Mouse (Mus musculus): ENCODE data around the gene Izumo4.

Gene Izumo4

GRCm38 (mm10) chr10:80727369-80728127, 25.6 kb downstream of the Izumo4 start:
- no peak for DNase-seq

GRCm38 (mm10) chr10:80732611-80733101, 30.7 kb downstream of the Izumo4 start:
- no peak for DNase-seq

GRCm38 (mm10) chr10:80736731-80737130, 34.7 kb downstream of the Izumo4 start:
- no peak for DNase-seq

GRCm38 (mm10) chr10:80738657-80739056, 36.7 kb downstream of the Izumo4 start:
- no peak for DNase-seq

- DNase-seq = no peak
These were observed 39.2 kb downstream of the Izumo4 start for GRCm38 (mm10) chr10:80741146-80741545.

GRCm38 (mm10) chr10:80741634-80742179, 39.7 kb downstream of the Izumo4 start:
- no peak for DNase-seq

GRCm38 (mm10) chr10:80742180-80742978, 40.4 kb downstream of the Izumo4 start, which contains the start of gene Ap3d1:
Gene Ap3d1, minus strand, starts transcription at chr10:80742264.
- DNase-seq = peak; percentile 96 to 97

- peak in 1 of 2 experiments; percentile 38 for DNase-seq
These were observed 42.3 kb downstream of the Izumo4 start for GRCm38 (mm10) chr10:80744262-80744661.

- peak; percentile 69 to 74 for DNase-seq
These were observed 45.4 kb downstream of the Izumo4 start for GRCm38 (mm10) chr10:80747410-80747809.

- DNase-seq = peak; percentile 37 to 39
These were observed 46.6 kb downstream of the Izumo4 start for GRCm38 (mm10) chr10:80748609-80749008.

- peak; percentile 6 to 25 for DNase-seq
These were observed 49.3 kb downstream of the Izumo4 start for GRCm38 (mm10) chr10:80751188-80751832.

GRCm38 (mm10) chr10:80752079-80752625, 50.2 kb downstream of the Izumo4 start:
- peak; percentile 69 to 75 for DNase-seq

GRCm38 (mm10) chr10:80754594-80755290, 52.8 kb downstream of the Izumo4 start, which contains the start of gene Dot1l:
Gene Dot1l, plus strand, starts transcription at chr10:80755206.
- peak; percentile 99 for DNase-seq
